Mouse (Mus musculus) C2C12 (cell line): ENCODE results near the gene Kdm6a.

Experiments used
- CTCF ChIP-seq: IDR thresholded peaks from one replicate; pipeline ENCODE4 v1.5.1; 2011; ENCODE audit not compliant: control insufficient read depth, insufficient read depth, insufficient read length
- USF1 ChIP-seq: IDR thresholded peaks from one replicate; pipeline ENCODE4 v1.6.1; 2011; ENCODE audit warnings: low read depth, mild to moderate bottlenecking, control low read depth, moderate library complexity

DNA sequence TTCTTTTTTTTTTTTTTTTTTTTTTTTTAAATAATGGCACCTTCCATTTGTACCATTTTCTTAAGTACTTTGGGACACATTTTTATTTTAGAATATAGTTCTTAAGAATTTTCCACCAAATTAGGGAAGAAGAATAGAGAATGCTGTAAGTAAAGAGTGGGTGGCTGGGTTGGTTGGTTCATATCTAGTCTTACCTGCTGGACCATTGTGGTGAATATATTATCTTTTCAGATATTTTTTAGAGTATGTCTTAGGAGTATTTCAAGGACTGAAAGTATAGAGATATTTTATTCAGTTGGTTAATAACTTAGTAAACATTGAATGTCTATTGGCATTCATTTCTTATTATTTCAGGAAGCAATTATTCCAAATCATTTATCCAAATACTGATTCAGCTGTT lies 117.8 kb downstream of the Kdm6a start:
- no peak for TF ChIP-seq CTCF
- TF ChIP-seq USF1, result no peak
